Mouse (Mus musculus) ovary, postnatal 10 days (tissue): ENCODE data around the gene Slc25a31.

Experiments
- DNase-seq: peaks from one replicate; pipeline ENCODE4 v3.0.0; 2022; ENCODE audit warnings: low spot score

Gene Slc25a31

DNA sequence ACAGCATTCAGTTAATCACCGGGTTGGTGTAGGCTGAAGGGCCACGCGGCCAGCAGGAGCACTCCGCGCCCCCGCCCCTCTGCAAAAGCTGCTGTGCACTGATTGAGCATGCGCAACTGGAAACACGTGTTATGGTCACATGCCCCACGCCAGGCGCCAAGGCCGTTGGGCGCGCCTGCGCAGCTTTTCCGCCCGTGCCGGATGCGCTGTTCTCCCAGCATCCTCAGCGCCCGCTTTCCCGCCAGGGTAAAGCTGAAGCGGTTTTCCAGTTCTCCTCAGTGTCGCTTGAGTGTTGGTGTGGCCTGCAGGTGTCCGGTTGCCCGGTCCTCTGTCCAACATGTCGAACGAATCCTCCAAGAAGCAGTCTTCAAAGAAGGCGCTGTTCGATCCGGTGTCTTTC, at the start of gene Slc25a31:
Gene Slc25a31, plus strand, starts transcription at position 201 of the 400 bp plus-strand sequence.
- DNase-seq: no peak

DNA sequence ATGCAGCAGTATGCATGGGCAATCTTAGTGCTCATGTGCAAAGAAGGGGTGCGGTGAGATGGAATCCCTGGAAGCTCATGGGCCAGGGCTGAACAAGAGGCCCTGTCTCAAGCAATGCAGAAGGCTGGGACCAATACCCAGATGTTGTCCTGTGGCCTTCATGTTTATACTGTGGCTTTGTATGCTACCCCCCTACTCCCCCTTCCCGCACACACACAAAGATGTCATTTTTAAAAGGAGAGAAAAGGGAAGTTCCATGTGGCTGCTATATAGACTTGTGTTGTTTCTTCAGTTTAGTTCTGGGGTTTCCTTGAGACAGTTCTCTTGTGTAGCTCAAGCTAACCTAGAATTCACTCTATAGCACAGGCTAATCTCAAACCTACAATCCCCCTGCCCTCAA, 48.4 kb upstream of the Slc25a31 start:
- DNase-seq: no peak

DNA sequence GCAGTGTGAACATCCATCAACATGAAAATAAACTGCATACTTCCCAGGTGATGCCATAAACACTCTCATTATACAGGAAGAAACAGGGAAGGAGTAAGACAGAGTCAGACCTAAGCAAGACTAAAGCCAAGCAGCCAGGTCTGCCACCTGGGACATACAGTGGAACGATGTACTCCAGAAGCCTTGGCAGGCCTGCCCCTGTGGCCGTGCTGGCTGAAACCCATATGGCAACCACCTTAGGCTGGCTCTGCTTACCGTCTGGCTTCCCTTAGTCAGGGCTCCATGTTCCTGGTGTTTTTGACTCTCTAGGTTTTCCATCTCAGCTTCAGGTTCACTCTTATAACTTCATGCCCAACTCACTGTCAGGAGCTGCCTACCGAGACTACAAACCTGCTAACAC, 42.5 kb upstream of the Slc25a31 start:
- no peak for DNase-seq

DNA sequence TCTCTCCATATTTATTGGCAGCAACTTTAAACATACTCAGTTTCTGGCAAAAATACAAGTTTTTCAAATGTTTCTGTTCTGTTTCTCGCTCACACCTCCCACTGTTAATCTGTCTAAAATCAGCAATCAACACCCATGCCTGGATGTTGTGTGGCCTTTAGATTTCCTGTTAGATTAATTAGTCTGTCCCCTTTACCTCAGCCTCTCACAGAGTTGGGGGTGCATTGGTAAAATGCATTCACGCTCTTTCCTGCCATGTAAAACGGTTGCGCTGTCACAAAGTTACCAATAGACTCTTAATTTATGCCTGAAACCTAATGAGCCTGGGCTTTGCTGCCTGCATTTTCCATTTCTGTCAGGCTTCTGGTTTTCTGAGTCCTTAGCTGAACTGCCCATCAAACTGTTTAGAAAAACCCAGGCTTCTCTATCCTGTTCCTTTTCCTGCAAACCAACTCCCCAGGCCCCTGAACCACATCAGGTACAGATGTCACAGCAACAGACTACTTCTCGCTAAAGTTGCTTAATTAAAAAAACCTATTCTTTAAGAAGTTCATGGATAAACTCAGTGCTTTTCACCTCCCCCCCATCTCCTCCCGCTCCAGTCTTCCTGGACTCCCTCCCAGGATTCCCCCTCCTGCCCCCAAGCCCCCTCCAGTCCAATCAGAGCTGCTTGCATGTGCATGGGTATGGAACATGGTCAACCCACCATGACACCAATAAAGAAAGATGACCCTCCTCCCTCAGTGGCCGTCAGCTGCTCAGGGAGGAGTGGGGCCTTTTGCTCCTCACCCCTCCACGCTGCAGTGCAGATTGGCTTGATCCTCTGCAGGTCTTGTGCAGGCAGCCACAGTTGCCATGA, 41.6 kb upstream of the Slc25a31 start:
- no peak for DNase-seq

DNA sequence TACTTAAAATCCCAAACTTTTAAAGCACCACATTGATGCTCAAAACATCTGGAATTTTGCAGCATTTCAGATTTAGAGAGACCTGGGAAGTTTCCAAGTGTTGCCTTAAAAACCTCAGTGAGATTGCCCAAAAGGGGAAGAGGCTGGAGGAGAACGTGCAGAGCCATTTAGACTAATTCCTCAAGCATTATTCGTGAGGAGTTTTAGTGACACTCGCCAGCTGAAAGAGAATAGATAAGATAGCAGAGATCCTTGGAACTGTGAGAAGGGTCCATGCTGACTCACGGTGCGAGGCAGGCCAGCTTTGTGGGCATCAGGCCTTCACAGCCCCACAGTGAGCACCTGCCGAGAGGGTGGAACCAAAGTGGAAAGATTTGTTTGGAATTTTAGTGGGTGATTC, 39.8 kb upstream of the Slc25a31 start:
- DNase-seq: no peak

DNA sequence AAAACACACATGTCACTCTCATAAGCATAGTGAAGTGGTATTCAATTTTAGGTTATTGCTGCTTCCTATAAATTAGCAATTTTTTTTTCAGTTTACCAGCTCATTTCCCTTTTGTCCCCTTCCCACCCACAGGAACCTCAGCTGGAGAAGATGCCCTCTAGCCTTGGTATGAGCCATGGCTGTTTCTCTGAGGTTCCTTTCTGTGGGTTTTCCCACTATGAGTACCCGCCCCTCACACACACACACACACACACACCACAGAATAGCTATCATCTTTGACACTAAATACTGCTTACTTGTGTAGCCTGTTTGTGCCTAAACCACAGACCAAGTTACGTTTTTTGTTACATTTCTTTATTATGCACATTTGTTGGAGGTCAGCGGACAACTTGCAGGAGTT, 39.3 kb upstream of the Slc25a31 start:
- no peak for DNase-seq

DNA sequence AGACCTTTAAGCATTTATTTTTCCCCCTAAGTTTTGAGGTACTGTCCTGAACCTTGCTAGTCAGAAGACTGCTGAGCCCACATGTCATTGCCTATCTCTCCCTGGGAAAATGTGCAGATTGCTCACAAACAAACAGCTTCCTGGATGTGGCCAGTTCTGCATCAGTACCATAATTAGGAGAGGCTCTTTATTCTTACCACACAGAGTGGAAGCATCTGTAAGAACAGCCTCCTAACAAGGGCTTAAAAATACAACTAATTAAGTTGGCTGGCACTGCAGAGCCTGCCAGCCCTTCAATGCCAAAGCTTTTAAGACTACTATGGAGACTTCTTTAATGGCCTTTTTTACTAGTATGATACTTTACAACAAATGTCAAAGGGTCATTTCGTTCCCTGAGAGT, 35.1 kb upstream of the Slc25a31 start:
- no peak for DNase-seq

DNA sequence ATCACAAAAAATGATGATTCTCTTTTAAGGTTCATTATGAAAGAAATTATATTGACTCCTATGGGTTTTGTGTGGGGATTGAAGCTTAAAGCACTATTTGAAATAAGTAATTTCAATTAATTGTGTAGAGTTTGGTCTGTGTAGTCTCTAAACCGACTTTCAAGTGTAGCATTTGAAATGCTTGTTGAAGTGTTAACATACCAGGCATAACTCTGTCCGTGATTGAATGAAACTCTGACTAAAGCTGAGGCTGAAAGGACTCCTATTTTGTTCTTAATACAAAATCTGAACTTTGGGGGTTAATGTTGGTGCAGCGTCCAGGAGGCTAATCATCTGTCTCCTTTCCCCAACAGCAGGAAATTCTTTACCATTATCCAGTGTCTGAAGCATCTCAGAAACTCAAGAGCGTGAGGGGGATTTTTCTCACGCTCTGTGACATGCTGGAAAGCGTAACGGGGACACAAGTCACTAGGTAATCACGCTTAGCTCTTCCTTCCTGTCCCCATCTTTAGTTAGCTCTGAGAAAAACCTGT, 33.7 kb upstream of the Slc25a31 start:
- no peak for DNase-seq

DNA sequence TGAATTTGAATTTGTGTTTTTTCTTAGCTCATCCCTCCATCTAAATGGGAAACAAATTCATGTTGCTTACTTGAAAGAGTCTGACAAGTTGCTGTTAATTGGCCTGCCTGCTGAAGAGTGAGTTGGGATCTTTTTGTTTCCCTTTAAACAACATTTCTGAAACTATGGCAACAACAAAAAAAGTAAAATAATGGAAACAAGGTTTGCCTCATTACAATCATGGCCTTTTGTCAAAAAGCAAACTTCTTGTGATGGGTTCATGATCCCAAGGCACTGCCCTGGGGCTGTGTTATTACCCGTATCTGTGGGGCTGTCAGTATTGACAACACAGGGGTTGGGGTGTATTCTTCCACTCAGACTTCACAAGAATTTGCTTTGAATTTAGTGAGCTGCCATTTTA, 29.8 kb upstream of the Slc25a31 start:
- no peak for DNase-seq

DNA sequence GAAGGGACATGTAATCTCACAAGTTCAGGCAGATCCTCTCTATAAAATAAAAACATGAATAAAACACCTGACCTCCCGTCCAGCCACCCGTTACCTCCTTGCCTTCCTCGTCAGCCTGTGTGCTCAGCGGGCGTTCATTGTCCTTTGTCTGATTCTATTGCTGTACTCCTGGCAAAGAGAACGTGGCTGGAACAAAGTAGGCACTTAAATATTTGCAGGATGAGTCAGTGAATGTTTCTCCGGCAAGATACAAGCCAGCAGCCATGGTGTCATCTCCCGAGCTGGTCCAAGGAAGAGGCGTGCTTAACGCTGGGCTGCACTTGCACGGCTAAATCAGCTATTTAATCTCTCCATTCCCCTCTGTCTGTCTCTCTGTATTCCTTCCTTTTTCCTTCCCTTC, 26.3 kb upstream of the Slc25a31 start:
- no peak for DNase-seq

DNA sequence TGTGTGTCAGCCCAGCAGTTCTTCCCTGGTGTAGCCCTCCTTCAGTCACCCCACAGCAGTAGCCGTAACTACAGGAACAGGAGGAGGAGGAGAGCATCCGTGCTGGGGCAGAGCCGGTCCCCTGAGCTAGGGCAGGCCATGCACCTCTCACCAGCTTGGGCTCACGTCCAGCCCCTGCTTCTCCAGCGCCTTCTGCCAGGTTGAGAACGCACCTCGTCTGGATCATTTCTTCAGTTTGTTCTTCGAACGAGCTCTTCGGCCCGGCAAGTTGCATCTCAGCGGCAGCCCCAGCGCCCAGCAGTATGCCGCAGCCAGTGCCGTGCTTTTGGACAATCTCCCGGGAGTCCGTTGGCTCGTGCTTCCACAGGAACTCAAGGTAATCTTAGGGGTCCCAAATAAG, 25.5 kb upstream of the Slc25a31 start:
- DNase-seq: no peak

DNA sequence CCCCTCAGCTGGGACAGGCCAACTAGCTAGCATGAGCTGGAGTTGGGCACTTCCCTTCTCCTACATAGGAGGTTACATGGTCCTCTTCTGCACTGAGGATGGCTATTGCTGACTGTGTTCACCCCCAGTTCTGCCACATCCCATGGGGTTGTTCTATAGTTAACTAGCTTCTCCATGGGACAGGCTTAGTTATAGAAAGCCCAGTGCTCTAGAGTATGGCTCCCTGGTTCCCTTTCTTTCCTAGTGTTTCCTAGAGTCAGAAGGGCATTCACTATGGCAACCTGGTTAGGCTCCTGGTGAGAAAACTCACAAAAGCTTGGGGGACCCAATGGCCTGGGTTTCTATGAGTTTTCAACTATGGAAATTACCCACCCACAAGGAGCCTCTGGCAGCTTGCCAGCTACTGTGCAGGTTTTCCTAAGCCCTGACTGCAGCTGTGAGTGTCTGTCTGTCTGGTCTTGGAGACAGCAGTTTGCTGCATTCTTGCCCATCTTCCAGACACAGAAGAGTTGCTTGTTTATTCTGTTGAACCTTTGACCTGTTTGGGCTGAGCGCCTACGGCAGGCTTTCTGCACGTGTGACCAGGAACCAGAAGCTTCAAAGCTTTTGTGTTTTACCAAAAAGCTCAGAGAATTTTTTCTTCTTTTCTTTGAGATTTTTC, 22.7 kb upstream of the Slc25a31 start:
- DNase-seq: no peak

DNA sequence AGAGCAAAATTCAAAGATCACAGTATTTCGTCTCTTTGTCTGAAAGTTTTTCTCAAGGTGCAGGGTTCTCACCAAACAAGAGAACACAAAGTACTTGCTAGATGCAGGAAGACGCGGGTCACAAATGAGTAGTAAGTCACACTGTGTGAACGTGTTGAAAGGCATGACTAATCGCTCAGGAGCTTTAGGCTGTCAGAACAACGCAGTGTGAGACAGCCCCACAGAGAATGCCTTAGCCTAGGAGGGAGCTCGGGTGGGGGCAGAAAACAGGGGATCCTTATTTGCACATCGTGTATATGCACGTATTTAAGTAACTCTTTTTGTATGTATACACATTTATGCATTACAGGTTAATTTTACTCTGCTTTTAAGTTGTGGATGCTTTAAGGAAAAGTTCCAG, 21.8 kb upstream of the Slc25a31 start:
- no peak for DNase-seq

DNA sequence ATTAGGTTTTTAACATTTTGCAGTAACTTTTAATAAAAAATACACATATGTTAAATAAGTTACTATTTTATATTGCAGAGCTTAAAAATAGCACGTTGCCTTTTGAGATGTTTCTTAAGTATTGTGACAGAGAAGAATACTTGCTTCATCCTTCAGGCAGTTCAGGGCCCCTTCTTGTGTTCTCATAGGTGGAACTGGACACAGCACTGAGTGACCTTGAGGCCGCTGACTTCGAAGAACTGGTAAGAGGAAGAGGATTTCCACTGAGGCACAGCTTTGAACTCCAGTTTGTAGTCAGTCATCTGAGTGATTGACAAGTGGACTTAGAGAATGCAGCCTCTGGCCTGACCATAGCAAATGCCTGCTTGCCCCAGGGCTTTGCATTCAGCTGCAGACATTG, 21.1 kb upstream of the Slc25a31 start:
- no peak for DNase-seq

DNA sequence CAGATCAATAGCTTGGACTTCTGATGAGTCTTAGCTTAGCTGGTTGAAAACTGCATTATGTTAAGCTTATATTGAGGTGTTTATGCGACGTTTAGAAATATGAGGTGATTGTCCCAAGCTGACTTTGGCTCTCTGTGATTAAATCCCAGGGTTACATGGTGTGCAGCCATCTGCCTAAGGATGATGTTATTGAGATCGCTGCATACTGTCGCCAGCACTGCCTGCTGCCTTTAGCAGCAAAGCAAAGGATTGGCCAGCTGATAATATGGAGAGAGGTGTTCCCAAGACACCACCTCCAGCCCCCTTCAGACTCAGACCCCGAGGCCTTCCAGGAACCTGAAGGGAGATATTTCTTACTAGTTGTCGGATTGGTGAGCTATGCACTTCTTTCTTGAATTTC, 17.1 kb upstream of the Slc25a31 start:
- DNase-seq: no peak

DNA sequence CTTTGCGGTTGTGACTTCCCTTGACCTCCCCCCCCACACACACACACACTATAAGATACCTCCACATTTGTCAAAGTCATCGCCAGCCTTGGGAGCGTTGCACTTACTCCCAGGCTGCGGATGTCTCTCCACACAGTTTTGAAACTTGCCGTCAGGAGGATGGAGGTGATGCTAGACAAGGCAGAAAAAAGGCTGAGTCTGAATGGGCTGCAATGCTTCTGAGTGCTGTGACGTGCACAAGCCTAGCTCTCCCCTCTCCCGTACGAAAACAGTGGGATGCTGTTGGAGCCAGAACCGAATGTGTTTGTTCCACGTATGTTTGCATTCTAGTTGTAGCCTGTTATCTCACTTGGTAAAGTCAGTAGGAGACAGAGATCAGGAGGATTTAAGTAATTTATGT, 15.2 kb upstream of the Slc25a31 start:
- DNase-seq: no peak

DNA sequence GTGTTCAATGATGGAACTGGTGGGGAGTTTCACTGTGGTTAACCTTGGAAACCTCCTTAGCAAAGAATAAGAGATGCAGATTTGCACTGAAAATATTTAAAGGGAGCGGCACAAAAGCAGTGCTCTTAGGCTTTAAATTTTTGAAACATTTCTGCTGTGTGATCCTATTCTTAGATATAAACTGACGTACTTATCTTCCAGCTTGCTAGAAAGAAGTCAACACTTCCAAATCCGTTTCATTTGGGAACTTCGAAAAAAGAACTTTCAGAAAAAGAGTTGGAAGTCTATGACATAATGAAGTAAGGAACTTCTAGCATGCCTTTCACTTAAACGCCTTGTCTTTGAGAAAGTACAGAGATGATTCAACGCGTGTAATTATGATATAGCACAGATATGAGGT, 14.7 kb upstream of the Slc25a31 start:
- no peak for DNase-seq

DNA sequence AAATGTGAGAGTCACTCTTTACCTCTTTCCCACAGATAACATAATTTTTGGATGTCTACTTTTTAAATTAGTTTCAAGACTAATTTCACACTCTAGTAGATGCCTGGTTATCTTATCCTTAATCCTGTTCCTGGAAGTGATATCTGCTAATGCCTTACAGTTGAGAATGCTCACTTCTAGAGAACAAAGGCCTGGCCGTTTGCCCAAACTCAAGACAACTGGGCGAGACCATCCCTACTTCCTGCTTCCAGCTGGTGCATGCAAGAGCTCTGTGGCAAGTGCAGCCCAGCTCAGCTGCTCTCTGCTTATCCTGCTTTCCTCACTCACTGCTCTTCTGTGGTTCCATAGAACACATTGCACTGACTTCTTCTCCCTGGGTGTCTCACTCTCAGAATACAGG, 14.2 kb upstream of the Slc25a31 start:
- no peak for DNase-seq

DNA sequence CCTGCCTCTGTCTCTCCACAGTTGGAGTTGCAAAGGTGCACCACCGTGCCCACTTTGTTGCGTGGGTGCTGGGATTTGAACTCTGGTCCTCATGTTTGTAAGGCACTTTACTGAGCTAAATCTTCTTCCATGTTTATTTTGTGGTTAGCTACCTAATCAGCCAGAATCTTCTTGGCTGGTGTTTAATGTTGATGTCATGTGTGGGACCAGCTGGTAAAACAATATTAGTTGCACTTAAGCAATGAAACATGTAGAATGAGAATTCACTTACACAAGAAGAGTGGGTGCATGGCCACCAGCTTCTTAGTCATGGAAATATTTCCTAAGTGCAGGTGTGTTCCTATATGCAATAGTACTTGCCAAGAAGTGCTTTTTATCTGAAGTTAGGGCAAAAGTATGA, 13.5 kb upstream of the Slc25a31 start:
- no peak for DNase-seq

DNA sequence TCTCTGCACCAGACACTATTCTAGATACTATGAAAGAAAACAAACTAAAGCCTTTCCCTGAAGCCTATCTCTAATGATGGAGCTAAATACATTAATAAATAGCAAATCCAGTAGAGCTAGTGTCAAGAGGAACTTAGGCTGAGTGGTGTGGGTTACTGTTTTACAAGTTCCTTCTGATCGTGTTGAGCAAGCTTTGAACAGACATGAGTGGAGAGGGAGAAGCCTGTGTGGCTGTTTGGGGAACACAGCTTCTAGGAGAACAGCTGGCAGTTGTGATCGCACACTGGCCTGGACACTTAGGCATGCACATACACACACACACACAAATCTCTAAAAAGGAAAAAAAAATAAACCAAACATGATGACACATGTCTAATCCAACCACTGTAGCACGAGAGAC, 9.8 kb upstream of the Slc25a31 start:
- no peak for DNase-seq

DNA sequence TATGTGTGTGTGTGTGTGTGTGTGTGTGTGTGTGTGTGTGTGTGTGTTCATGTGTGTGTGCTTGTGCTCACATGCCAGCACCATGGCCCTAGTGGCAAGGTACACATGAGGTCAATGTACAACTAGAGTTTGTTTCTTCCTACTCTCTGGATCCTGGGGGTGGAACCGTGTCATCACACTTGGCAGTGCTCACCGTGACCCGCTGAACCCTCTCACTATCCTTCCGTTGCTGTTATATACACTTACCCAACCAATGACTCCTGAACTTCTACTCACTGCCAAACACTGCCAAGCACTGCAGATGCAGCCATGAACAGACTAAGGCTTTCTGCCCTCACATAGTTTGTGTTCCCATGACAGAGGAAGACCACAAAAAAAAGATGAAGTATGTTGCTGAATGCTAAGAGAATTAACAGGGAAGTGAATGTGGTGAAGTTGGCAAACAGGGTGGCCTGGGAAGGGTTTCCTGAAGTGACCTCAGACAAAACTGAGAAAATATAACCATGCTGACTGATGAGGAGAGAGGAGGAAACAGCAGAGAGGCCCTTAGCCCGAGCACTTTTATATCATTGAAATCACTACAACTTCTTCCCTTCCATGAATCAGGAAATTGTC, 3.7 kb upstream of the Slc25a31 start:
- DNase-seq: no peak

DNA sequence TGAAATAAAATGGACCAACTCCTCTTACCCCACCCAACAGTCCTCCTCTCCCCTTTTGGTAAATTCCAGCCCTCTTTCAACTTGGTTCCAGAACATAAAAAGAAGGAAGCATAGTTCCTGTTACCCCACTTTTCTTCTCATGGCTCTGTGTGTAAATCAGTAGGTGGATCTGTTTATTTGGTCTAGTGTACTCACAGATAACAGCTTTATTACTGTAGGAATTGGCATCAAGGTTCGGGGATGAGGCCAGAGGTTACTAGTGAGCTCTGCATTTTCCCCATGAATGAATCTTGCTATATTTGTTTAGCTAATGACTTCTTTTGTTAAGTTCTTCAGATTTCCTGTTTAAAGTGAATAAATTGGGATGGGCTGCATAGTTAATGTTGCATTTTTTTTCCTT, 7.4 kb downstream of the Slc25a31 start:
- DNase-seq: no peak

DNA sequence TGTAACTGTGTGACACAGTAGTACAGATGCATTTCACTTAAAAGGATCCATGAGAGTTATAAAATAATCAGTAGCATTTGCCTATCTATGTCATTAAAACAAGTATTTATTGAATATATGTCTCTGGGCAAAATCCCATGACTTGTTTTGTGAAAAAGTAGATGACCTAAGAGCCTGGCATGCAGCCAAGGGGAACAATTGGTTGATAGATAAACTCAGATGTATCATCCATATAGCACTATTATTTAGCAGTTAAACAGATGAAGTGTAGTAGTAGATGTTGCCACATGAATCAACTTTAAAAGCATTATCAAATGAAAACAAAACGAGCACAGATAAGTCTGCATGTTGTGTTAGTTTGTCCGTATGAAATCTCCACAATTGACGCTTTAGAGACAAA, 10.4 kb downstream of the Slc25a31 start:
- DNase-seq: no peak
